Mouse (Mus musculus) embryonic facial prominence, embryonic 14.5 days (tissue): ENCODE measurements at regions not wholly inside any gene's neighbourhood (a gene's known extent, or its start where the extent isn't known, plus 50 kb on each side); places are given as distances from the start of the nearest gene placed in this dataset.

Experiments used
- ATAC-seq: fragments of 200-750 bp; cut with Nextera tagmentation; 2 replicates; pipeline ENCODE4 v1.8.0; 2017; ENCODE audit warnings: low read depth, moderate number of reproducible peaks, moderate TSS enrichment
- DNase-seq: peaks from one replicate; pipeline ENCODE4 v3.0.0-alpha.2; 2015; ENCODE audit warnings: low spot score
- H3K27ac ChIP-seq: fragments of 300-500 bp; sonication (generic); replicated peaks from 2 replicates; pipeline ENCODE4 v1.5.1; 2014; ENCODE audit warnings: low read depth, mild to moderate bottlenecking, low read length, moderate library complexity
- H3K27me3 ChIP-seq: fragments of 300-500 bp; sonication (generic); replicated peaks from 2 replicates; pipeline ENCODE4 v1.6.1; 2014; ENCODE audit warnings: low read length; ENCODE audit not compliant: control insufficient read depth, insufficient read depth
- H3K36me3 ChIP-seq: fragments of 300-500 bp; sonication (generic); 2 replicates; pipeline ENCODE4 v1.6.1; 2014; ENCODE audit warnings: low read length, mixed read lengths; ENCODE audit not compliant: control insufficient read depth, insufficient read depth
- H3K4me1 ChIP-seq: fragments of 300-500 bp; sonication (generic); 2 replicates; pipeline ENCODE4 v1.6.1; 2014; ENCODE audit warnings: antibody characterized with exemption, low read length; ENCODE audit not compliant: control insufficient read depth, insufficient read depth
- H3K4me2 ChIP-seq: fragments of 300-500 bp; sonication (generic); 2 replicates; pipeline ENCODE4 v1.6.1; 2014; ENCODE audit warnings: low read depth, mild to moderate bottlenecking, low read length, moderate library complexity, mixed read lengths
- H3K4me3 ChIP-seq: fragments of 300-500 bp; sonication (generic); 2 replicates; pipeline ENCODE4 v1.5.1; 2014; ENCODE audit warnings: low read depth, mild to moderate bottlenecking, low read length
- H3K9ac ChIP-seq: fragments of 300-500 bp; sonication (generic); 2 replicates; pipeline ENCODE4 v1.6.1; 2014; ENCODE audit warnings: low read depth, mild to moderate bottlenecking, low read length, moderate library complexity, mixed read lengths
- H3K9me3 ChIP-seq: fragments of 300-500 bp; sonication (generic); 2 replicates; pipeline ENCODE4 v1.6.1; 2016; ENCODE audit warnings: low read length; ENCODE audit not compliant: control insufficient read depth
- WGBS: fragments of 180-500 bp; shearing (Covaris S2); extraction: QIAGEN DNeasy Blood & Tissue Kit; methylation state at CpG from one replicate; pipeline ENCODE4 v1.1.7; 2014; 5-methylcytosine and 5-hydroxymethylcytosine counted together

- no peaks in the 10 kb centered on the region for H3K27me3 ChIP-seq
- no peak overlapping the region for H3K9ac ChIP-seq
- WGBS, result 89% methylated on average over 4 of the region's 4 CpGs
- ATAC-seq (no peak), DNase-seq (no peak)
- H3K4me3 ChIP-seq, result no peak overlapping the region
- peaks cover 8% of the 10 kb centered on the region; the same call in 1 of the 2 replicates for H3K9me3 ChIP-seq
- H3K36me3 ChIP-seq, result no peaks in the 10 kb centered on the region
- no peak overlapping the region for H3K27ac ChIP-seq
- H3K4me1 ChIP-seq, result no peaks in the 10 kb centered on the region
- no peak overlapping the region for H3K4me2 ChIP-seq
Observed at GRCm38 (mm10) chr10:99610890-99611289, 148.6 kb downstream of the Csl start.

DNA sequence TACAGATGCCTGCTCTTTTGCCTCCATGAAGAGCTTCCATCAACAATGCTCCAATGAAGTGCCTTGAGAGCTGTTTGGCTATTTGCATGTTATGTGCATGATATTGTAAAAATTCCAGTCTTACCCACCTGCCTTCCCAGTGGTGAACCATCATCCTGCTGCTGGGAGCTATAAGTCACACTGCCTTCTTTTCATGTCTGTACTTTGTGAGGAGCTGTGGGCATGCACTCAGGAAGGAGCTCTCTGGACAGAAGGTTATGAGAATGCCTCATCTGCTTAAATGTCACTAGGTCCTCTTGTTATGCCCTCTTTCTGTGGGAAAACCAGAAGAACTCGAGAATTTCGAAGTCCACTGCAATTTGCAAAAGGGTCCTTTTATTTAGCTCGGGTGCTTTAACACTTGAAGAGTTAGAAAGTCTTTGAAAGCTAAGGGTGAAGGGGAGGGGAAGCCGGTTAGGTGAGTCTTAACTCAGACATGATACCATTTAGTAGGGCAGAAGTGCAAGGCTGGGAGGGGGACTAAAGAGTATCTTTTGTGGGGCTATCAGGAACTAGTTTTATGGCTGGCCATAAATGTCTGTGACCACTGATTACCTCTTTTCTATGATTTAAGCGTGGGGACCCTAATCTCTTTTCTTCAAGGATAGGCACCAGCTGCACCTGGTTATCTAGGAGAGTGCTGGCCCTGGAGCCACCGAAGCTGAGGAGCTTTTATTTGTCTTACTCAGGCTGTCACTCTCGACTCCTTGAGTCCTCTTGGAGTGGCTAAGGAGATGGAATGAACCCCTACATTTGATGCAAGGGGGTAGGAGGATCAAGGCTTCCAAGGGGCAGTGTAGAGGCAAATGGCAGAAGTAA is 144.8 kb downstream of the Csl start:
- 52% methylated on average over 7 of the region's 7 CpGs for WGBS
- DNase-seq, result no peak
- H3K4me1 ChIP-seq, result no peaks in the 10 kb centered on the region

GRCm38 (mm10) chr10:99615371-99615770 is 144.1 kb downstream of the Csl start:
- Histone ChIP-seq H3K36me3 (no peaks in the 10 kb centered on the region), H3K4me2 (no peak overlapping the region), H3K27me3 (no peaks in the 10 kb centered on the region), H3K9ac (no peak overlapping the region), H3K27ac (no peak overlapping the region), H3K4me1 (no peaks in the 10 kb centered on the region), H3K9me3 (peaks cover 8% of the 10 kb centered on the region; the same call in 1 of the 2 replicates), H3K4me3 (no peak overlapping the region)
- DNase-seq (no peak), ATAC-seq (no peak)
- WGBS, result 80% methylated on average over 8 of the region's 8 CpGs

More for the DNA sequence above, 144.8 kb downstream of the Csl start:
- no peak overlapping the region for H3K27ac ChIP-seq
- ATAC-seq, result no peak
- H3K9ac ChIP-seq, result no peak overlapping the region
- H3K9me3 ChIP-seq, result peaks cover 8% of the 10 kb centered on the region; the same call in 1 of the 2 replicates
- H3K36me3 ChIP-seq, result no peaks in the 10 kb centered on the region
- H3K27me3 ChIP-seq, result no peaks in the 10 kb centered on the region
- H3K4me3 ChIP-seq, result no peak overlapping the region
- H3K4me2 ChIP-seq, result no peak overlapping the region

GRCm38 (mm10) chr10:99615779-99616178 is 143.7 kb downstream of the Csl start:
- no peak; the same call in 1 of the 2 replicates for ATAC-seq

GRCm38 (mm10) chr10:99617623-99618022 is 141.8 kb downstream of the Csl start:
- 83% methylated on average over 3 of the region's 3 CpGs for WGBS
- H3K9me3 ChIP-seq, result peaks cover 8% of the 10 kb centered on the region; the same call in 1 of the 2 replicates
- H3K4me1 ChIP-seq, result no peaks in the 10 kb centered on the region
- H3K9ac ChIP-seq, result no peak overlapping the region
- no peak for ATAC-seq
- no peak overlapping the region for H3K27ac ChIP-seq
- no peak overlapping the region for H3K4me2 ChIP-seq
- no peak overlapping the region for H3K4me3 ChIP-seq
- DNase-seq, result no peak
- no peaks in the 10 kb centered on the region for H3K27me3 ChIP-seq
- H3K36me3 ChIP-seq, result no peaks in the 10 kb centered on the region

More at GRCm38 (mm10) chr10:99615779-99616178, 143.7 kb downstream of the Csl start:
- peaks cover 8% of the 10 kb centered on the region; the same call in 1 of the 2 replicates for H3K9me3 ChIP-seq
- H3K27ac ChIP-seq, result no peak overlapping the region
- DNase-seq, result peak; percentile 95
- no peak overlapping the region for H3K9ac ChIP-seq
- no peaks in the 10 kb centered on the region for H3K27me3 ChIP-seq
- no peak overlapping the region for H3K4me3 ChIP-seq
- 9% methylated on average over 6 of the region's 6 CpGs for whole genome bisulfite sequencing
- no peak overlapping the region for H3K4me2 ChIP-seq
- H3K36me3 ChIP-seq, result no peaks in the 10 kb centered on the region
- no peaks in the 10 kb centered on the region for H3K4me1 ChIP-seq

DNA sequence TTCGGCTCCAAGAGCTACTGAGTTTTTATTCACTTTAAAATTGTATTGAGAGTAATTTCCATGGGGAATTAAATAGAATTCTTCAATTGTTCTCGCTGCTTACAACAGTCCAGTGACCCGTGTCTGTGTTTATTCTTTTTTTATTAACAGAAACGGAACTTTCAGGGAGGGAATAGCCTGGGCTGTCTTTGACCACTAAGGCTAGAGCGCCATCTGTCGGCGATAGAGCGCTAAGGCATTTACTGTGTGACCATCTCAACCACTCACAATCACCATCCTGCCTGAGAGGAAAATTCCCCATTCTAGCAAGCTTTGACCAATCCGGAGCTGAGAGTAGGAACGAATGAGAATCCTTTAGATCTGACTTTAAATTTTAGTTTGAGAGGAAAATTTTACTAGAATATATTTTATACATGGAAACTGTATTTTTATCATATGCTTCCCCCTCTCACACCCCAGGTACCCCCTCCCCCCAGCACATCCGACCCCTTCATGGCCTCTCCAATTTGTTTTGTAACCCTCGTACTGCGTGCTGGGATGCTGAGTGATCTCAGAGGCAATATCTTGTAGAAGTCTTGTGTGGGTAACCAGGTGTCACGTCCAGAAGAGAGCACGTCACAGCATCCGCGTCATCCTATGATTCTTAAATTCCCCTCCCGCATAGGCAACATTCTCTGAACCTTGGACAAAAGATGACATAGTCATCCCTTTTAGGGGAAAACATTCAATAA is 139.9 kb downstream of the Csl start:
- Histone ChIP-seq H3K9ac (no peak overlapping the region), H3K4me2 (peak overlapping the region; percentile 46), H3K36me3 (no peaks in the 10 kb centered on the region), H3K9me3 (no peaks in the 10 kb centered on the region), H3K27me3 (no peaks in the 10 kb centered on the region), H3K4me1 (no peaks in the 10 kb centered on the region), H3K4me3 (peak overlapping the region; percentile 22), H3K27ac (no peak overlapping the region)
- peak; percentile 85 for DNase-seq
- 42% methylated on average over 18 of the region's 18 CpGs for WGBS
- ATAC-seq, result peak; percentile 47; the same call in 1 of the 2 replicates

DNA sequence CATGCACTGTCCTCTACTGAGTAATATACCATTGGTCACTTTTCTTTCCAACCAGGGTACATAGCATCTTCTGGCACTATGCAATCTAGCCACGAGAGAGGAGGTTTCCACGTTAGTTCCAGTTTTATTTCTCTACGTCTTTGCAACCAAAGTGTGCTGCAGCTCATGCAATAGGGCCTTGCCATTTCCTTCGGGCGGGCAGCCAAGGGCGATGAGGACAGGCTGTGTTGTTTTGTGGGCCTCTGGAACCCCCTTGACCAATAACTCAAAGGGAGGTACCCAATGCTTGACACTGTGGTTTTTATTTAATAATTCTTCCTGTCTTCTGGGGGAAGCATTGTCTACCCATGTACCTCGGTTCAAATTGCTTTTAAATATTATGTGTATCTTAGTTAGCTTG is 139.0 kb downstream of the Csl start:
- H3K9ac ChIP-seq, result no peak overlapping the region
- H3K4me1 ChIP-seq, result no peaks in the 10 kb centered on the region
- DNase-seq (no peak), ATAC-seq (no peak)
- no peak overlapping the region for H3K27ac ChIP-seq
- H3K36me3 ChIP-seq, result no peaks in the 10 kb centered on the region
- no peak overlapping the region for H3K4me3 ChIP-seq
- H3K27me3 ChIP-seq, result no peaks in the 10 kb centered on the region
- 81% methylated on average over 7 of the region's 7 CpGs for WGBS
- no peak overlapping the region for H3K4me2 ChIP-seq
- no peaks in the 10 kb centered on the region for H3K9me3 ChIP-seq

DNA sequence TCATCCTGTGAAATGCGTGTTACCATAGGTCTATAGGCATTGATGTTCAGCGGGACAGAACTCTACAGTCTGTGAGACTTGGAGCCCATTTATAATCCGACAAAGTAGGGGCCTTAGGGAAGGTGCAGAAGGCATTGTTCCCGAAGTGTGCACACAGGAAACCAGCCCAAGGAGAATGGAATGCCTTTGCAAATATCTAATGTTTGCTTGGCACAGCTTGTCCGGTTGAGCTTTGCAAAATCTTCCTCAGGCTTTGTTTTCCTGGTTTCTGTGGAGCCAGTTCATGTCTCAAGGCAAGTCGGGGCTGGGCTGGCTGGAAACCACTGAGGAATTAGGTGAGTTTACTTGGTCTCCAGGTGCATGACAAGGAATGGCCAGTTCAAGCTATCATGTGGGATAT is 132.1 kb downstream of the Csl start:
- DNase-seq, result peak; percentile 17
- Histone ChIP-seq H3K27ac (no peak overlapping the region), H3K4me1 (no peaks in the 10 kb centered on the region), H3K4me2 (no peak overlapping the region), H3K27me3 (no peaks in the 10 kb centered on the region), H3K9ac (no peak overlapping the region), H3K9me3 (no peaks in the 10 kb centered on the region), H3K36me3 (no peaks in the 10 kb centered on the region), H3K4me3 (no peak overlapping the region)
- 70% methylated on average over 6 of the region's 6 CpGs for WGBS
- no peak for ATAC-seq
